Mouse (Mus musculus): ENCODE results near the gene She. TPM values are rescaled to one million over a fixed set of nuclear protein-coding genes. Genes with fewer than 3 reads are reported as not detected.

Gene She
- polyA plus RNA-seq, 1 experiment: not detected

DNA sequence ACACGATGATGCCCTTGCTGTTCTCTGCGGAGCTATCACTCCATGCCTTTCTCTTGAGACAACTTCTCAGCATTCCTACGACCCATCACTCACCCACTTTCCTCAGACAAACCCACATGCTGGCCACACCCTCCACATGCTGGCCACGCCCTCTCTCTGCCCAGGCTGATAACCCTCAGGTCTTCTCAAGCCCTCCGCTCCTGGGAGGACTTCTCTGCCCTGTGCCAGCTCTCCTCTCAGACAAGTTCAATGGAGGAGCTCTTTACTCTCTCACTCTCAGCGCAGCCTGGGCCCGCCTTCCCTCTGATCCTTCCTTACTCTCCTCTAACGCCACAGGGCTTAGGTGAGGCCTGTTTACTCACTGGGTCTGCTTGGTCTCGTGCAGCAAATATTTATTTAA is 22.5 kb upstream of the She start:
- Histone ChIP-seq H3K27me3 (ENCODE audit: control insufficient read depth) (peaks cover 14% of the 10 kb centered on the region), H3K4me1 (ENCODE audit: control insufficient read depth) (peaks cover 37% of the 10 kb centered on the region), H3K36me3 (ENCODE audit: control insufficient read depth) (no peaks in the 10 kb centered on the region; the same call in 1 of the 2 replicates), H3K9me3 (ENCODE audit: control insufficient read depth, low read length) (peaks cover 5% of the 10 kb centered on the region; the same call in 1 of the 2 replicates), H3K4me3 (replicated peaks) (peak overlapping the region; percentile 63)
- TF ChIP-seq TAL1 (IDR thresholded peaks at IDR 0.05; ENCODE audit: low read length): no peak
- peak; percentile 34; the same call in 1 of the 2 replicates for TF ChIP-seq GATA1 (IDR thresholded peaks at IDR 0.05; ENCODE audit: low read length)

DNA sequence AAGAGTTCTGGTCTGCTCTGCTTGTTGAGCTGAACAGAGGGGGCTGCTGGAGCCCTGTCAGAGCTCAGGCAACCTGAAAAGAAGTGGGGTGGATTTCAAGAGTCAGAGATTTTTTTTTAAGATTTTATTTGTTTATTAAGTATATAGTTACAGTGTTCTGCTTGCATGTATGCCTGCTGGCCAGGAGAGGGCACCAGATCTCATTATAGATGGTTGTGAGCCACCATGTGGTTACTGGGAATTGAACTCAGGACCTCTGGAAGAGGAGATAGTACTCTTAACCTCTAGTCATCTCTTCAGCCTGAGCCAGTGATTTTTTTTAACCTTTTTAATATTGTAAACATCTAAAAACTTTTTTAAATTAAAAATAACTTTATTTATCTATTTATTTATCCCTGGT is 20.3 kb upstream of the She start:
- TF ChIP-seq TAL1 (IDR thresholded peaks at IDR 0.05; ENCODE audit: low read length) (no peak), GATA1 (IDR thresholded peaks at IDR 0.05; ENCODE audit: low read length) (no peak)
- Histone ChIP-seq H3K36me3 (ENCODE audit: control insufficient read depth) (no peaks in the 10 kb centered on the region; the same call in 1 of the 2 replicates), H3K4me1 (ENCODE audit: control insufficient read depth) (peaks cover 37% of the 10 kb centered on the region), H3K9me3 (ENCODE audit: control insufficient read depth, low read length) (peaks cover 5% of the 10 kb centered on the region; the same call in 1 of the 2 replicates), H3K27me3 (ENCODE audit: control insufficient read depth) (peaks cover 21% of the 10 kb centered on the region), H3K4me3 (replicated peaks) (no peak overlapping the region)

DNA sequence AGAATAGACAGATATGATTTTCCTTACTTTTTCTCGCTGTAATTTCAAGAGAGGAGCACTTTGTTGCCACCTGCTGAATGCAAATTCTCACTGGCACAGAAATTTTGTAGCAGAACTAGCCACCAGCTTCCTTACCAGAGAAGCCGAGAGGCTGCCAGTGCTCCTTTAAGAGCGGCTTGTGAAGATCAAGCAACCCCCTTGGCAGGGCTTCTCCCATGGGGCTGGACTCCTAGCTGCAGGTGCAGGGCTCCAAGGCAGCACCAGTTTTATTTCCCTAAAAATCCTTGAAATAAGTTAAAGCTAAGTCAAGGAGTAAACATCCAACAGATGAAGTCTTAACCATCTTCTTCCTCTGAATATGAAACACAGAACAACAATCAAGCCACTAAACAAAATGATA is 19.0 kb upstream of the She start:
- Histone ChIP-seq H3K36me3 (ENCODE audit: control insufficient read depth) (no peaks in the 10 kb centered on the region; the same call in 1 of the 2 replicates), H3K4me3 (replicated peaks) (no peak overlapping the region), H3K27me3 (ENCODE audit: control insufficient read depth) (peaks cover 31% of the 10 kb centered on the region), H3K9me3 (ENCODE audit: control insufficient read depth, low read length) (no peaks in the 10 kb centered on the region), H3K4me1 (ENCODE audit: control insufficient read depth) (peaks cover 29% of the 10 kb centered on the region)
- TF ChIP-seq GATA1 (IDR thresholded peaks at IDR 0.05; ENCODE audit: low read length) (no peak), TAL1 (IDR thresholded peaks at IDR 0.05; ENCODE audit: low read length) (no peak)

DNA sequence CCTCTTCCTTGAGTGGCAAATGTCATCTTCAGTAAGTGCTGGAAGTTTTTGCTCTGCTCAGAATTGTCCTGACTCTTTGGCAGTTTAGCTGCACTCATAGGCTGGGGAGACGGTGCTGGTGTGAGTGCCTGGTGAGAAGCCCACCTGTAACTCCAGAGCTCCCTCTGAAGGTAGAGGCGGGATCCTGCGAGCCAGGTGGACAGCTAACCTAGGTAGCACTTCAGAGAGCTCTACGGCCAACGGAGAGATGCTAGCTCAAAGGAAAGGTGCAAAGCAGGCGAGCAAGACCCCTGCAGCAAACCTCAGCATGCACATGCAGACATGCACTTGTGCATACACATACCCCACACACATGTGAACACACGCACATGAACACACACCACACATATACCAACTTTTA is 17.1 kb upstream of the She start:
- no peak for TF ChIP-seq TAL1 (IDR thresholded peaks at IDR 0.05; ENCODE audit: low read length)
- peaks cover 13% of the 10 kb centered on the region for H3K4me1 ChIP-seq (ENCODE audit: control insufficient read depth)
- H3K9me3 ChIP-seq (ENCODE audit: control insufficient read depth, low read length): no peaks in the 10 kb centered on the region

DNA sequence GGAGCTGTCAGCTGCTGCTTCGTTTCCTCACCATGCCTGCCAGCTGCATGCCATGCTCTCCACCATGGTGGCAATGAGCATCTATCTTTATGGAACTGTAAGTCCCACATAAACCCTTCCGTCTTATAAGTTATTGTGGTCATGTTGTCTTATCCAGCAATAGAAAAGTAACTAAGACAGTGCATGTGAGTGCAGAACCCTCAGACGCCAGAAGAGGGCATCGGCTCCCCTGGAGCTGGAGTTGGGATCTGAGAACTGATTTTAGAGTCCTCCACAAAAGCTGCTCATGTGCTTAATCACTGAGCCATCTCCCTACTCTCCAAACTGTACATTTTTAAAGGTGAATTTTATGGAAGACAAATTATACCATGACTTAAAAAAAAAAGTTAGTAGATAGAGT is 14.1 kb upstream of the She start:
- no peak for TF ChIP-seq TAL1 (IDR thresholded peaks at IDR 0.05; ENCODE audit: low read length)
- TF ChIP-seq GATA1 (IDR thresholded peaks at IDR 0.05; ENCODE audit: low read length): no peak
- Histone ChIP-seq H3K4me1 (ENCODE audit: control insufficient read depth) (peaks cover 31% of the 10 kb centered on the region), H3K4me3 (replicated peaks) (no peak overlapping the region), H3K36me3 (ENCODE audit: control insufficient read depth) (no peaks in the 10 kb centered on the region), H3K27me3 (ENCODE audit: control insufficient read depth) (peaks cover 44% of the 10 kb centered on the region), H3K9me3 (ENCODE audit: control insufficient read depth, low read length) (no peaks in the 10 kb centered on the region)

More for the DNA sequence above, 17.1 kb upstream of the She start:
- Histone ChIP-seq H3K27me3 (ENCODE audit: control insufficient read depth) (peaks cover 39% of the 10 kb centered on the region), H3K36me3 (ENCODE audit: control insufficient read depth) (no peaks in the 10 kb centered on the region; the same call in 1 of the 2 replicates), H3K4me3 (replicated peaks) (no peak overlapping the region)

DNA sequence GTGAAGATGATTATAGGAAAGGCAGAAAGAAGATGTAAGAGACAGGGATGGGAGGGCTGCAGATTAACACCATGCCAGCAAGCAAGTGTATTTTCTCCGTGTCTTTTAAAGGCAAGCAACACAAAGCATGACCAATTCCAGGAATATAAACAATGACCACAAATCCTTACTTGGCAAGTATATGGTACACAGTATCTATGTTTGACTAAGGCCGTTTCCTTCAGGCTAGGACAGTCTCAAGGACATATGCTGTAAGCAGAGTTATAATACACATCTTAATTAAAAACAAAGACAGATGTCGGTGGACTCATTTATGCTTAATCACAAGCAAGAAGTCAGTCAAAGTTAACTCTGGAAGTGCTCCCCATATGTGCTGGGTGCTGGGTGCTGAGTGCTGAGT is 12.6 kb upstream of the She start:
- H3K9me3 ChIP-seq (ENCODE audit: control insufficient read depth, low read length): no peaks in the 10 kb centered on the region
- no peaks in the 10 kb centered on the region for H3K36me3 ChIP-seq (ENCODE audit: control insufficient read depth)
- H3K27me3 ChIP-seq (ENCODE audit: control insufficient read depth): peaks cover 34% of the 10 kb centered on the region
- H3K4me1 ChIP-seq (ENCODE audit: control insufficient read depth): peaks cover 36% of the 10 kb centered on the region
- no peak for TF ChIP-seq GATA1 (IDR thresholded peaks at IDR 0.05; ENCODE audit: low read length)
- no peak for TF ChIP-seq TAL1 (IDR thresholded peaks at IDR 0.05; ENCODE audit: low read length)
- H3K4me3 ChIP-seq (replicated peaks): no peak overlapping the region

DNA sequence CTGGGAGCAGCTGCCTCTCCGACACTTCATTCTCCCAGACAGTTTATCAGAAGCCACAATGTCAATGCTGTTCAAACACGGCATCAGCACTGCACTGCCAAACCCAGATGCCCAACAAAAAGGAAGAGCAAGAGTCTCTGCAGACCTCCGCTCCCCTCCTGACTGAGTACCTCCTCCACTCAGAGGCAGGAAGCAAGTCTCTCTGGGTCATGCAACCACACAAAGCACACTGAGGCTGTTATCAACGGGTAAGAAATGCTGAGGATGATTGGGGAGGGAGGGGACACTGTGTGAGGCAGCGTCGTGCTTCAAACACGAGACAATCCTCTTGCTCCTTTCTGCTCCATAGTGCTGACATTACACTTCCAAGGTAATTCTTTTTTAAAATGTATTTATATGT is 11.3 kb upstream of the She start:
- peak overlapping the region; percentile 31 for H3K4me3 ChIP-seq (replicated peaks)
- peaks cover 30% of the 10 kb centered on the region for H3K27me3 ChIP-seq (ENCODE audit: control insufficient read depth)
- TF ChIP-seq TAL1 (IDR thresholded peaks at IDR 0.05; ENCODE audit: low read length) (no peak), GATA1 (IDR thresholded peaks at IDR 0.05; ENCODE audit: low read length) (no peak)

DNA sequence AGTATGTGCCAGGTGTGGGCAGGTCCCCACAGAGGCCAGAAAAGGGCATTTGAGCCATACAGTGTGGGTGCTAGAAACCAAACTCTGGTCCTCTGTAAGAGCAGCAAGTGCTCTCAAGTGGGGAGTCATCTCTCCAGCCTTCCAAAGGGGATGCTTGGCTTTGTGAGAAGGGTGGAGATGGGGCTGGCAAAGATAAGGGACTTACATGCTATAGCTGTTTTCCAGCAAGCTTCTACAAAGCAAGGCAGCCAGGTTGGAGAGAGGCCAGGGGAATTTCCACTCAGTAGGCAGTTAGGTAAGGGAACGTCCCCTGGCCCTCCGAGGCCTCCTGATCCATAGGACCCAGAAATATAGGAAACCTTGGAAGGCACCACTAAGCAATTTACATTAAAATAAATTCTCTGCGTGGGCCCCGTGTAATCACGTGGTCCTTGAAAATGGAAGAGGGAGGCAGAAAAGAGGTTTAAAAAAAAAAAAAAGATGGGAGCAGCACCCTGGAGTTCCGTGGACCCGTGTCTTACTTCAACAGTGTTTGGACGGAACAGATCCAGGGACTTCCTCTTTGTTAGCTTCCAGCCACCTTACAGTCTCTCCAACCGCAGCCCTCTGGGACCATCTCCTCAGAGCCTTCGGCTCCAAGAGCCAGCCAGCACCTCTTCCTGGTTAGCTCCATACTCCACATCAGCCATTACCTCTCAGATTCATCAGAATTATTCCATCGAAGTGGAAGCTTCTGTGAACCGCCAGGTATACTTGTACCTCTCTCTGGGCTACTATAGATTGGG is 10.7 kb upstream of the She start:
- H3K4me3 ChIP-seq (replicated peaks): peak overlapping the region; percentile 11
- H3K4me1 ChIP-seq (ENCODE audit: control insufficient read depth): peaks cover 36% of the 10 kb centered on the region
- no peak for TF ChIP-seq GATA1 (IDR thresholded peaks at IDR 0.05; ENCODE audit: low read length)
- no peak for TF ChIP-seq TAL1 (IDR thresholded peaks at IDR 0.05; ENCODE audit: low read length)
- H3K36me3 ChIP-seq (ENCODE audit: control insufficient read depth): no peaks in the 10 kb centered on the region
- H3K9me3 ChIP-seq (ENCODE audit: control insufficient read depth, low read length): no peaks in the 10 kb centered on the region
- H3K27me3 ChIP-seq (ENCODE audit: control insufficient read depth): peaks cover 30% of the 10 kb centered on the region

More for the DNA sequence above, 11.3 kb upstream of the She start:
- H3K9me3 ChIP-seq (ENCODE audit: control insufficient read depth, low read length): no peaks in the 10 kb centered on the region
- no peaks in the 10 kb centered on the region for H3K36me3 ChIP-seq (ENCODE audit: control insufficient read depth)
- peaks cover 36% of the 10 kb centered on the region for H3K4me1 ChIP-seq (ENCODE audit: control insufficient read depth)

DNA sequence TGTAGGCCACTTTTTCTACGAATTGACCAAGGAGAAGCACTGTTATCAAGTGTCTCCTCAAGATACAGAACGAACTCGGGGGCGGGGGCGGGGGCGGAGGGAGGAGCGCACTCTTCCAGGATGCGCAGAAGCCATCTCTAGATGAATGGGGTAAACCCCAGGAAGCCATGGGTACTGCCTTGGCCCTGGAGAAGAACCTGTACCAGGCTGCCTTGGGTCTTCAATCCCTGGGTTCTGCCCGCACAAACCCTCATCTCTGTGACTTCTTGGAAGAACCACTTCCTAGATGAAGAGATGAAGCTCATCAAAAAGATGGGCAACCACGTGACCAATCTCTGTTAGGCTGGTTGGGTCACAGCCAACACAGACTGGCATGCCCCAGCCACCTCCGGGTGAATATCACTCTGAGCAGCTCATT is 10.1 kb upstream of the She start:
- Histone ChIP-seq H3K27me3 (ENCODE audit: control insufficient read depth) (peaks cover 25% of the 10 kb centered on the region), H3K4me3 (replicated peaks) (peak overlapping the region; percentile 20), H3K36me3 (ENCODE audit: control insufficient read depth) (no peaks in the 10 kb centered on the region), H3K4me1 (ENCODE audit: control insufficient read depth) (peaks cover 36% of the 10 kb centered on the region), H3K9me3 (ENCODE audit: control insufficient read depth, low read length) (no peaks in the 10 kb centered on the region)
- TF ChIP-seq TAL1 (IDR thresholded peaks at IDR 0.05; ENCODE audit: low read length) (no peak), GATA1 (IDR thresholded peaks at IDR 0.05; ENCODE audit: low read length) (no peak)

Data from erythroblast, embryonic 14.5 days (primary cell).